Mouse (Mus musculus) small intestine, adult 2 months (tissue): ENCODE data around the gene Habp4.

Experiments used
- CTCF ChIP-seq: fragments of 200-500 bp; IDR thresholded peaks from 2 replicates; pipeline ENCODE4 v1.5.1; 2012; ENCODE audit warnings: low read depth, mild to moderate bottlenecking, control low read depth, inconsistent platforms, low read length, moderate library complexity, mixed read lengths; ENCODE audit not compliant: insufficient replicate concordance, insufficient read length; ENCODE audit errors: extremely low read depth
- POLR2A ChIP-seq: fragments of 200-500 bp; IDR thresholded peaks from 2 replicates; pipeline ENCODE4 v1.6.1; 2012; ENCODE audit warnings: low read depth, mild to moderate bottlenecking, control low read depth, inconsistent platforms, low read length, moderate library complexity

GRCm38 (mm10) chr13:64208146-64208545, 46.5 kb downstream of the Habp4 start:
- no peak for TF ChIP-seq POLR2A
- no peak for TF ChIP-seq CTCF
